Mouse (Mus musculus) natural killer cell, adult 2 months (primary cell): Measurements from ENCODE around the gene Dlgap3.

Experiments
- DNase-seq, 2 experiments: peaks; one replicate each; pipeline ENCODE4 v3.0.0; 2022; ENCODE audit warnings: low spot score in 2 of 2

The Dlgap3 gene

GRCm38 (mm10) chr4:127215799-127216198 lies 46.8 kb downstream of the Dlgap3 start:
- no peak for DNase-seq

GRCm38 (mm10) chr4:127216251-127216651 lies 47.2 kb downstream of the Dlgap3 start:
- no peak for DNase-seq

GRCm38 (mm10) chr4:127217048-127217447 lies 48.0 kb downstream of the Dlgap3 start:
- DNase-seq, result no peak

GRCm38 (mm10) chr4:127223291-127223690 lies 54.3 kb downstream of the Dlgap3 start:
- DNase-seq, result no peak

- DNase-seq, result no peak
These were observed 54.8 kb downstream of the Dlgap3 start for GRCm38 (mm10) chr4:127223755-127224154.

GRCm38 (mm10) chr4:127224444-127225100 lies 55.6 kb downstream of the Dlgap3 start:
- DNase-seq, result no peak

- no peak for DNase-seq
These were observed 57.1 kb downstream of the Dlgap3 start for GRCm38 (mm10) chr4:127226067-127226466.

GRCm38 (mm10) chr4:127227051-127227673 lies 58.2 kb downstream of the Dlgap3 start:
- no peak for DNase-seq

GRCm38 (mm10) chr4:127232028-127232427 lies 63.0 kb downstream of the Dlgap3 start:
- no peak for DNase-seq

- no peak for DNase-seq
These were observed 63.5 kb downstream of the Dlgap3 start for GRCm38 (mm10) chr4:127232551-127232950.

GRCm38 (mm10) chr4:127233416-127234125 lies 64.6 kb downstream of the Dlgap3 start:
- DNase-seq, result no peak

- DNase-seq, result peak; percentile 73 to 87
These were observed 66.9 kb downstream of the Dlgap3 start for GRCm38 (mm10) chr4:127235742-127236487.

- no peak for DNase-seq
These were observed 67.6 kb downstream of the Dlgap3 start for GRCm38 (mm10) chr4:127236631-127237030.

GRCm38 (mm10) chr4:127237271-127237670 lies 68.3 kb downstream of the Dlgap3 start:
- no peak for DNase-seq

- peak in 1 of 2 experiments; percentile 19 for DNase-seq
These were observed 73.7 kb downstream of the Dlgap3 start for GRCm38 (mm10) chr4:127242696-127243095.

GRCm38 (mm10) chr4:127243552-127243951 lies 74.5 kb downstream of the Dlgap3 start, which contains the start of gene Smim12:
TSS of gene Smim12 (plus strand) at chr4:127243784.
- DNase-seq, result peak; percentile 97 to 98

GRCm38 (mm10) chr4:127243953-127244352 lies 74.9 kb downstream of the Dlgap3 start:
- no peak for DNase-seq

GRCm38 (mm10) chr4:127249701-127250349 lies 80.8 kb downstream of the Dlgap3 start:
- peak; percentile 86 to 93 for DNase-seq

GRCm38 (mm10) chr4:127251963-127252585 lies 83.1 kb downstream of the Dlgap3 start:
- DNase-seq, result no peak

GRCm38 (mm10) chr4:127256739-127257138 lies 87.7 kb downstream of the Dlgap3 start:
- DNase-seq, result no peak
